Mouse (Mus musculus) heart, postnatal 36 days (tissue): ENCODE measurements around the gene Nutf2-ps1. TPM values are rescaled to one million over a fixed set of nuclear protein-coding genes. Genes with fewer than 3 reads are reported as not detected.

Experiments used
- DNase-seq, 2 experiments: peaks; one replicate each; pipeline ENCODE4 v3.0.0; 2021 to 2022
- intact Hi-C: fragments of 180-260 bp; cut with DNase I; formaldehyde crosslinking; loops from one replicate; pipeline ENCODE4 v1.15.1; 2025
- total RNA-seq, 2 experiments: library from RNA; stranded (reverse); gene quantifications; 2 replicates each; pipeline ENCODE4 v1.2.3; 2021

Gene Nutf2-ps1
- total RNA-seq, 2 experiments from 2014 or later = 68.3 to 78.2 TPM

DNA sequence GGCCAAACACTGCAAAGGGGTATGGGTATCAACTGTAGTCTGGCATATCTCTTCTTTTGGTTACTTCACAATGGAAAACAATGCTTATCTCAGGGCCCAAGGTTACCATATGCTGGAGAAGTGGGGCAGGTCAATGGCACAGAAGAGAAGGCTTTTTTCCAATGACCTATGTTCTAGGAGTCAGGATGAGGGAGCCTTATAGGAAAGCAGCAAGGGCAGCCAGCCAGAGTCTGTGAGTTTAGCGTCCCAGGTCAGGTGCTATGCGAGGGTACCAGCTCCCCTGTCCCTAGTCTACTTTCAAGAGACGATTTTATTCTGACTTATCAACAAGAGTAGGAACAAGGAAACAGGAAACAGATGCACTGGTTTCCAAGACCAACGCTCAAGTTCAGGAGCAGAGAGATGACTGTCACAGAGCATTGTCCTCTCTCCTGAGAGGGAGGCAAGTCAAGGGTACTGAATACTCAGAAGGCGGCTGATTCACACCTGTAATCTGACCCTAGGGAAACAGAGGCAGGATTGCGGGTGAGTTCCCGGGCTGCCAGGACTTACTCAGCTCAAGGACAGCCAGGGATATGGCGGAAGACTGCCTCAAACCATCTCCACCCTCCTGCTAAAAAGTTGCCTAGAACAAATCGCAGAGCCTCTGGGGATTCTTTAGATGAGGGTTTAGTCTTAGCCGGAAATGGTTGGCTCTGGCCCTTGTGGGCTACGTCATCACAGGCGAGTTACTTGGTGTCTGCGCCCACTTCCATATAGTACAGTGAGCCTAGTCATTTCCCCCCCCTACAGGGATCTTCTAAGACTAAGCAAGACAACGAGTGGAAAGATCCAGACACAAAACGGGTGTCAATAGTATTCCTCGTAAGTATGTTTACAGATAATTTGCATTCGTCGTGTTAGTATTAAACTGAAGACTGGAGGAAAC is 17.1 kb downstream of the Nutf2-ps1 start:
- intact Hi-C loops = no loop called here
- no peak for DNase-seq

DNA sequence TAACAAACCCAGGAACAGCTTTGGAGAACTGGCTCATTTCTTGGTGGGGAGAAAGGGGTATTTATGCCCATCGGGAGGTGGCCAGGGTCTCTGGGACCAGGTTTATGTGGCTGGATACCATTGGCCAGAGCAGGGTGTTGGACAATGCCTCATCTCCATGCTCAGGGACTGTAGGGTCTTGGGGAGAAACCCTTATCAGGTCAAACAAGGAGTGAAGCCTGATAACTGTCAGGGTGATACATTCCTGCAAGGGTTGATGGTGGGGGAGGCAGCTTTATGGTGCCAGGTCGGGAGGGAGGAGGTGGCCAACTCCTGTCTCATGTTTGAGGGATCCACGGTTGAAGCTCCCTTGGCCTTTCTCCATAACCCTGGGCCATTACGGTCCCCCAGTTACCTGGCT is 17.8 kb downstream of the Nutf2-ps1 start:
- intact Hi-C loops = no loop called here
- no peak for DNase-seq

- no peak for DNase-seq
- intact Hi-C loops = no loop called here
Measured at GRCm38 (mm10) chr19:53568553-53568952, 20.3 kb downstream of the Nutf2-ps1 start.

DNA sequence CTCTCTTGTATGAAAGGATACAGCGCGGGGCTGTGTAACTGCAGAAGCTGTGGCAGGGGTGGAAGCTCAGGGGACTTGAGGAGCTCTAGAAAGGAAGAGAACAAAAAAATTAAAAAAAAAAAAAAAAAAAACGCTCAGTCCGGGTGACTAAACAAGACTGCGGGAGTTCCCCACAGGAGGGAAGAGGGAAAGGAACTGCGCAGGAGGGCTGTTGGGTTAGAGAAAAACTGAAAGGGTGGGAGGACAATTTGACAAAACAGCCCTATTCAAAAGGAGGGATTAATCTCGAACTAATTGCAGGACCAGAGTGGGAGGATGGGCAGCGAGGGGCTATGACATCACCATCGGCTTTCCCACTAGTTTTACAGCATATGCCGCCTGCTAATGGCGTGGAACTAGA is 21.0 kb downstream of the Nutf2-ps1 start:
- DNase-seq = no peak
- intact Hi-C loops = no loop called here

GRCm38 (mm10) chr19:53565565-53566277 is 23.1 kb downstream of the Nutf2-ps1 start:
- intact Hi-C loops = no loop called here
- DNase-seq = no peak

- intact Hi-C loops = no loop called here
- no peak for DNase-seq
Measured at GRCm38 (mm10) chr19:53564174-53564573, 24.7 kb downstream of the Nutf2-ps1 start.

- intact Hi-C loops = no loop called here
- no peak for DNase-seq
Measured at GRCm38 (mm10) chr19:53560436-53560835, 28.4 kb downstream of the Nutf2-ps1 start.

GRCm38 (mm10) chr19:53557267-53557936 is 31.5 kb downstream of the Nutf2-ps1 start:
- intact Hi-C loops = no loop called here
- peak in 1 of 2 experiments; percentile 22 for DNase-seq

DNA sequence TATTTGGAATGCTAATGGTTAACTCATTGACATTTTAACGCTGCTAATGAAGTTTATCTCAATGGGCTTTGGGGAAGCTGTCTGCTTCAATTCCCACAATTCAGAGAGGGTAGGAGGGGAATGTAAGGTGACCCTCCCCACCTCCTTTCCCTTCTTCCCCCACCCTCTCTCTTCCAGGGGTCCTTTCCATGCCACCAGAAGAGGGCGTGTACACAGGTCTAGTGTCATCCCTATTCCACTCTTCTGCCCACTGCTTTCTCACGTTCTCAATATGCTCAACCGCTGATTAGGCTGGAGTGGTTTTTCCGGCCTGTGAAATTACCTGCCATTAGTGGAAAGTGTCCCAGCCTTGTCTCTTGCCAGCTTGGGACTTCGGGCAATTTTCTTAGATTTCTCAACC is 32.0 kb downstream of the Nutf2-ps1 start:
- intact Hi-C loops = no loop called here
- DNase-seq = no peak

- DNase-seq = no peak
- intact Hi-C loops = no loop called here
Measured at GRCm38 (mm10) chr19:53554981-53555616, 33.8 kb downstream of the Nutf2-ps1 start.

DNA sequence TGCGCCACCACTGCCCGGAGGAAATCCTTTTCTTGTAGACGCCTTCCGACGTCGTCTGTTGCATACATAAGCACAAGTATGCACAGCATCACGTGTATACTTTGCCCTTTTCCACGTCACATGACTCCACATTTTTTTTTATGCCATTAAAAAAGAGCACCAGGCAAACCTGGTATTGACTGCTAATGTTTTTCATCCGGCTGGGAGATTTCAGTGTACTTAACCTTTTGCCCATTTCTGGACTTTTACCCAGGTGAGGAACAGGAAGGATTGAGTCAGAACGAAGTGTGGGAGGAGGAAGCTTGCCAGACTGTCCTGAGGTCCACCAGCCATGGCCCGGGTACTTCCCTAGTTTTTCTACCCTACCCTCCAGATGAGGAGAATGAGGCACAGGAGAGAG is 34.5 kb downstream of the Nutf2-ps1 start:
- intact Hi-C loops = no loop called here
- no peak for DNase-seq

DNA sequence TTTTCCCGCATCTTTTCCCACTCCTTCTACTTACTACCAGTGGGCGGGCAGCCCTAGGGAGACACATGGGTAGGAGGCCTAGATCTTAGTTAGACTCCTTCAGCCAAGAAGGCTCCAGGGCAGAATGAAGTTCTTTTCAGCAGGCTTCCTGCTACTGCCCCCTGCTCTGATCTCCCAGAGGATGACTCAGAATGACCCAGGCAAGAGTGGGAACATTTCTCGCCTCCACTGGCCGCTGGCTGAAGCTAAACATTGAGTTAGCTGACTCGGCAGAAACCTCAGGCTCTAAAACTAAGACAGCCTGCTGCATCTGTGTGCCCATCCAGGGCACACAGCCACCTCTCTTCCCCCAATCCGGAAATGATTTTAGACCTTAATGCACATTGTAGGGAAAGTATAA is 36.1 kb downstream of the Nutf2-ps1 start:
- no peak for DNase-seq
- intact Hi-C loops = no loop called here

- DNase-seq = no peak
- intact Hi-C loops = no loop called here
Measured at GRCm38 (mm10) chr19:53552216-53552786, 36.6 kb downstream of the Nutf2-ps1 start.

- intact Hi-C loops = no loop called here
- no peak for DNase-seq
Measured at GRCm38 (mm10) chr19:53550972-53551371, 37.9 kb downstream of the Nutf2-ps1 start.

DNA sequence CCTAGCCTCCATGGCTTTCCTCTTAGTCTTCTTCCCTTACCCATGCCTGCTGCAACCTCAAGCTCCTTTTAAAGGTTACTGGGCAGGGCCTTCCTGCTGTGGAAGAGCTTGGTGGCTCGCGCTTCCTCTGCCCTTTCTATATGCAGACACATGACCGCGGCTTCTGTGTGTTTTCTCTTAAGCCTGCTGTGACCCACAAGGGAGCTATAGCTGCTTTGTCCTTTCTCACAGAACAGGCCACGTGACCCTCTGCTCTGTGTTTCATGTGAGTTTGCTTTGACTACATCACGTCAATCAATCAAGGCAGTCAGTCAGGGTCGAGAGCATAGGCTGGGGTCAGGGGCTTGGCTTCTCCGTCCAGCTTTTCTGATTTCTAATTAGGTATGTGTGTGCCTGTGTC is 41.3 kb downstream of the Nutf2-ps1 start:
- DNase-seq = no peak
- intact Hi-C loops = no loop called here

GRCm38 (mm10) chr19:53544923-53545561 is 43.8 kb downstream of the Nutf2-ps1 start:
- no peak for DNase-seq
- intact Hi-C loops = no loop called here

- DNase-seq = no peak
- intact Hi-C loops = no loop called here
Measured at GRCm38 (mm10) chr19:53543602-53544001, 45.3 kb downstream of the Nutf2-ps1 start.

DNA sequence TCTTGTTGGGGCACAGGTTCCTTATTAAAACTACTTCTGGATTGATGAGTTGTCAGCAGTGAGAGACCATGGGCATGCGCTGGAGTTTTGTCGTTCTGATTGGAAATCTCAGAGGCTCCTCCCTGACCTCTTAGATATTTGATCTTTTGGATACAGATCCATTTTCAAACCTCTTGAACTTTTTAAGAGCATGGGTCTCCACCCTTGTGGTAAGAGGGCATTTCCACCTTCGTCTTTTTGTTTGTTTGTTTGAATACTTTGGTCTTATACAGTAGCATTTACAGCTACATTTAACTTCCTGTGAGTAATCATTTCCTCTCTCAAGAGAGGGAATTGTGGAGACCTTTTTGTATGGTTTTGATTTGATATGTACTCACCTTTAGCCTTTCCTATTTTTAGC is 49.6 kb downstream of the Nutf2-ps1 start:
- no peak for DNase-seq
- intact Hi-C loops = no loop called here

DNA sequence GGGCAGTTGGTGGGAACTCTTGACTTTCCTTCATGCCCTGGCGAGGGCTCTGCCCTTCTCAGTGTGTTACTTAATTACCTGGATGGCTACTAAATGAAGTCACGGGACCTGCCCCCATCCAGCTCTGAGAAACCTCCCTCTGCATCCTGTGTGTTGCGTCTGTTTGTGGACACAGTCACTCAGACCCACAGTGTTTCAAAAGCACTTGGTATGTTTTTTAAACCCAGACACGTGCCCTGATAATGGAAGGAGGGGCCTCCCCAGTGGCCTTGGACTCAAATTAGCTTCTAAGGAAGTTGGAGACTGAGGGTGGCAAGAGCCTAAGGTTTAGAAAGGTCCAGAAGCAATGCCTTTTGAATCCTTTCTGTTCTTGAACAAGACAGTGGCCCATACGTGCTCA is 50.1 kb downstream of the Nutf2-ps1 start:
- intact Hi-C loops = no loop called here
- DNase-seq = no peak
